Mouse (Mus musculus) limb, embryonic 11.5 days (tissue): Measurements from ENCODE around the gene Dock10. TPM values are rescaled to one million over a fixed set of nuclear protein-coding genes. Genes with fewer than 3 reads are reported as not detected.
"Not testable (repeated sequence)": the region's sequence is repeated elsewhere in the genome, so short reads cannot be mapped to it uniquely, and the experiment has no call there.

Source experiments
- ATAC-seq: fragments of 200-750 bp; cut with Nextera tagmentation; 2 replicates; pipeline ENCODE4 v1.8.0; 2017; ENCODE audit warnings: low read depth; ENCODE audit not compliant: insufficient number of reproducible peaks, low FRiP score, low TSS enrichment
- DNase-seq: peaks from one replicate; pipeline ENCODE4 v3.0.0-alpha.2; 2015; ENCODE audit warnings: low spot score
- H3K27ac ChIP-seq: fragments of 300-500 bp; sonication (generic); replicated peaks from 2 replicates; pipeline ENCODE4 v1.5.1; 2014; ENCODE audit warnings: low read depth, mild to moderate bottlenecking, low read length
- H3K27me3 ChIP-seq: fragments of 300-500 bp; sonication (generic); 2 replicates; pipeline ENCODE4 v1.6.1; 2014; ENCODE audit warnings: mild to moderate bottlenecking, low read length, mixed read lengths; ENCODE audit not compliant: control insufficient read depth, insufficient read depth
- H3K36me3 ChIP-seq: fragments of 300-500 bp; sonication (generic); 2 replicates; pipeline ENCODE4 v1.6.1; 2014; ENCODE audit warnings: mild to moderate bottlenecking, low read length, moderate library complexity, mixed read lengths; ENCODE audit not compliant: control insufficient read depth, insufficient read depth
- H3K4me1 ChIP-seq: fragments of 300-500 bp; sonication (generic); 2 replicates; pipeline ENCODE4 v1.6.1; 2014; ENCODE audit warnings: low read length, mixed read lengths; ENCODE audit not compliant: control insufficient read depth, insufficient read depth
- H3K4me2 ChIP-seq: fragments of 300-500 bp; sonication (generic); 2 replicates; pipeline ENCODE4 v1.6.1; 2014; ENCODE audit warnings: low read depth, mild to moderate bottlenecking, moderate library complexity; ENCODE audit not compliant: severe bottlenecking
- H3K4me3 ChIP-seq: fragments of 300-500 bp; sonication (generic); 2 replicates; pipeline ENCODE4 v1.5.1; 2014; ENCODE audit warnings: low read depth, low read length
- H3K9ac ChIP-seq: fragments of 300-500 bp; sonication (generic); 2 replicates; pipeline ENCODE4 v1.6.1; 2014; ENCODE audit warnings: mild to moderate bottlenecking, low read length
- H3K9me3 ChIP-seq: fragments of 300-500 bp; sonication (generic); 2 replicates; pipeline ENCODE4 v1.6.1; 2016; ENCODE audit warnings: low read length; ENCODE audit not compliant: control insufficient read depth
- WGBS: fragments of 180-500 bp; shearing (Covaris S2); extraction: QIAGEN DNeasy Blood & Tissue Kit; methylation state at CpG from one replicate; pipeline ENCODE4 v1.1.7; 2014; 5-methylcytosine and 5-hydroxymethylcytosine counted together
- polyA plus RNA-seq: library from polyadenylated mRNA; unstranded; fragments of >200 nt; fragmentation: Nextera tagmentation; extraction: Ambion mirVana; gene quantifications from 2 replicates; pipeline ENCODE4 v1.2.1, GENCODE M21; 2014

Gene Dock10
- polyA plus RNA-seq, 1 experiment from 2014 or later = 5.4 TPM

DNA sequence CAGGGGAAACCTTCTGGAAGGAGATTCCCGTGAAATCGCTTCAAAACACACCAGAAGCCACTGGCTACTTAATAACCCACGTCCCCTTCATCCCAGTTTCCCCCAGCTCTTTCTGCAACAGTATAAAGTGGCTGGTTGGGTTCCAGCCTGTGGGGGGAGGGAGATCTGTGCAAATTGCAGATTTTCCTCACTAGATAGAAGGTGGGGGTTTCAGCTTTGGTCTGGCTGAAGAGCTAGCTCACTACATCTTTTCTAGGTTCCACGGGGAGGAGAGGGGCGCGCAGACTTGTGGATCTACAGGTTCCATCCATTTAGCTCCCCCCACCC is 714 bp downstream of the Dock10 start:
- ATAC-seq = peak; percentile 56; the same call in 1 of the 2 replicates
- H3K27me3 ChIP-seq = no peaks in the 10 kb centered on the region
- H3K4me3 ChIP-seq = peak overlapping the region; percentile 53
- no peaks in the 10 kb centered on the region for H3K36me3 ChIP-seq
- WGBS = under 1% methylated on average over 6 of the region's 6 CpGs
- H3K4me2 ChIP-seq = peak overlapping the region; percentile 94
- DNase-seq = peak; percentile 41
- H3K9ac ChIP-seq = peak overlapping the region; percentile 59
- H3K27ac ChIP-seq = no peak overlapping the region
- H3K4me1 ChIP-seq = no peaks in the 10 kb centered on the region; the same call in 1 of the 2 replicates
- no peaks in the 10 kb centered on the region for H3K9me3 ChIP-seq

DNA sequence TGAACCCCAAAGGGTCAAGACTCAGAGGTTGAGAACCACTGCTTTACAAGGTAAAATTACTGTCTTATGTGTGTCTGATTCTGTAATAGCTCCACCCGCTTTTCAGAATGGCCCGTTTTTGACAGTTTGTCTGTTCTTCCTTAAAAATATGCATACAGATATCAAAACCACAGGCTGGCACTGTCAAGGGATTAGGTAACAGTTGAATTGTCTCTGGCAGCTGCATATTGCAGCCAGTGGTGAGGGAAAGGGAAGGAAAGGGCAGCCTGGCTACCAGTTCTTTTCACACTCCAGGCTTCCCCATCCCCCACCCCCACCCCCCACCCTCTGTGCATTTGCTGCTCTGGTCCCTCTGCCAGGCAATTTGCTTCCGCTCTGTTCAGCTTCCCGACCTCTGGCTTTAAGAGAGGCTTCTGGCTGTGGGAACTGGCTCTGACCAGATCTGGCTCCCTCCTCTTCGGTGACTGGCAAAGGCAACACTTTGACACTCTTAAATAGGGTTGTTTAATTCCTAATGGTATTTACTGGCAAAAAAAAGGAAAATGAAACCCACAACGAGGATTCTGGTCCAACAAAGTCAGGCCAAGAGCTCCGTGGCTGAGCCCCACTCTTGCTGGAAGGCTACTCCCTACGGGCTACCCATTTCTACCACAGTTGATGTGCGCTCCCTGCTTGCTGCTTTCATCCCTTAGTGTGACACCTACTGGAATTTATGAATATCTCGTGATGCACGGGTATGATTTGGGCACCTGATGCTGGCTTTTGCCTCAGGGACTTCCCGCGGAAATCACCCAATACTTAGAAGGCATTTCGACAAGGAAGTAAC is 1.3 kb downstream of the Dock10 start:
- no peaks in the 10 kb centered on the region for H3K36me3 ChIP-seq
- DNase-seq (peak; percentile 48), ATAC-seq (no peak)
- peak overlapping the region; percentile 53 for H3K4me3 ChIP-seq
- H3K9ac ChIP-seq = no peak overlapping the region; the same call in 1 of the 2 replicates
- no peaks in the 10 kb centered on the region; the same call in 1 of the 2 replicates for H3K4me1 ChIP-seq
- no peak overlapping the region for H3K27ac ChIP-seq
- H3K4me2 ChIP-seq = peak overlapping the region; percentile 94
- no peaks in the 10 kb centered on the region for H3K27me3 ChIP-seq
- H3K9me3 ChIP-seq = no peaks in the 10 kb centered on the region
- WGBS = 5% methylated on average over 14 of the region's 14 CpGs

DNA sequence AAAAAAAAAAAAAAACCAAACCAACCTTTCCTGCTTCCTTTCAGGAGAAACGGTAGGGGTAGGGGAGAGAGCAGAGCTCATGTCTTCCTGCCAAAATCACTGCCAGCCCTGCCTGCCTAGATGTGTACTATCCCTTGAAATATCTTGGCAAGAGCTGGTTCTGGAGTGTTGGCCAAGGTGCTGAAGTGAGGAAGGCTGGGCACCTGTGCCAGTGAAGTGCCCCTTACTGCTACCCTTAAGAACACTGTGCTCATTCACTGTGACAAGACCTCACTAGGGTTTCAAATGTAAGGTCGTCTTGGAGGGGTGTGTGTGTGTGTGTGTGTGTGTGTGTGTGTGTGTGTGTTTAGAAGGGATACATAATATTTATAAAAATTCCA is 2.3 kb downstream of the Dock10 start:
- H3K4me2 ChIP-seq = no peak overlapping the region
- H3K4me1 ChIP-seq = no peaks in the 10 kb centered on the region; the same call in 1 of the 2 replicates
- no peak for ATAC-seq
- no peaks in the 10 kb centered on the region for H3K9me3 ChIP-seq
- H3K9ac ChIP-seq = no peak overlapping the region
- no peaks in the 10 kb centered on the region for H3K36me3 ChIP-seq
- no peaks in the 10 kb centered on the region for H3K27me3 ChIP-seq
- H3K4me3 ChIP-seq = no peak overlapping the region
- DNase-seq = no peak
- H3K27ac ChIP-seq = no peak overlapping the region
- WGBS = 40% methylated on average over 2 of the region's 2 CpGs

DNA sequence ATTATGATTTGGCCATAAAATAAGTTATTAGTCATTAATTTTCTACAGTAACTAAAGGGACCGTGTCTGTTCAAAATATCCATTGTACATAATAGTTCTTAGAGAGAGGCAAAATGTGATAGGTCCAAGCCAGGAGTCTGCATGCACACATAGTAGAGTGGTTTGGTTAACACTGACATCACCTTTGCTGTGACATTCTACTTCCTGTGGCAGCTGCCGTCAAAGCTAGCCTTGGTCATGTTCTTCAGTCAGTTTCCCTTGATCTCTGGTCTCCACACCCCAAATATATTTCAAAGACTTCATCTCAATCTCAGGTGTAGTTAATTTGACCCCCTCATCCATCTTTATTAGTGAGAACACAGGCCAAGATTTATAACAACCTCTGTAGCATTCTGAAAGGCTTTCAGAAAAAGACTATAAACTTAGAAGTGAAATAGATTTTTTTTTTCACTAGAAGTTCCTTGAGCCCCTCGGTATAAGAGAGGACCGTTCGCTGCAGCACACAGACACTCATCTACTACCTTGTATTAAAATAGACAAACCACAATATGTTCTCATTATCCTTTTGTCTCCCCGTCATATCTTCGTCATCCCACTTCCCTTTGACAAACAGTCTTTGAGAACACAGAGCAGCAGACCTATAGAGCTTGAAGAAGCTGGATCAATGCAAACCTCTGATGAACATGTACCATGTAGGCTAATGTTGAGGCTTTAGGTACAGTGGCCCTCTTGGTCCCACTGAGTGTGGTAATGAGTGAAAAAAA is 2.8 kb downstream of the Dock10 start:
- DNase-seq = no peak
- Histone ChIP-seq H3K4me1 (no peaks in the 10 kb centered on the region; the same call in 1 of the 2 replicates), H3K27me3 (no peaks in the 10 kb centered on the region), H3K36me3 (no peaks in the 10 kb centered on the region), H3K4me3 (no peak overlapping the region), H3K4me2 (no peak overlapping the region), H3K9me3 (no peaks in the 10 kb centered on the region), H3K27ac (no peak overlapping the region), H3K9ac (no peak overlapping the region)
- 72% methylated on average over 7 of the region's 7 CpGs for WGBS
- no peak for ATAC-seq

DNA sequence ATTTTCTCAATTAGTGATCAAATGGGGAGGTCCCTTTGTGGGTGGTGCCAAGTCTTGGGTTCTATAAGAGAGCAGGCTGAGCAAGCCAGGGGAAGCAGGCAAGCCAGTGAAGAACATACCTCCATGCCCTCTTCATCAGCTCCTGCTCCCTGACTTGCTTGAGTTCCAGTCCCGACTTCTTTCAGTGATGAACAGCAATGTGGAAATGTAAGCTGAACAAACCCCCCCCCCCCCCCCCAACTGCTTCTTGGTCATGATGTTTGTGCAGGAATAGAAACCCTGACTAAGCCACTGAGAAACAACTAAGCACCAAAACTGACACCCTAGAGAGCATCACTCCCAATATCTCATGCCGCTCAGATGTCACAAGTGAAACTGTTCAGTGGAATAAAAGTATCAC is 9.2 kb downstream of the Dock10 start:
- H3K36me3 ChIP-seq, H3K4me2 ChIP-seq, H3K27ac ChIP-seq, DNase-seq, ATAC-seq, H3K9ac ChIP-seq, H3K4me3 ChIP-seq, H3K4me1 ChIP-seq, H3K9me3 ChIP-seq, H3K27me3 ChIP-seq: not testable (repeated sequence)
- WGBS = 79% methylated on average over 2 of the region's 2 CpGs

DNA sequence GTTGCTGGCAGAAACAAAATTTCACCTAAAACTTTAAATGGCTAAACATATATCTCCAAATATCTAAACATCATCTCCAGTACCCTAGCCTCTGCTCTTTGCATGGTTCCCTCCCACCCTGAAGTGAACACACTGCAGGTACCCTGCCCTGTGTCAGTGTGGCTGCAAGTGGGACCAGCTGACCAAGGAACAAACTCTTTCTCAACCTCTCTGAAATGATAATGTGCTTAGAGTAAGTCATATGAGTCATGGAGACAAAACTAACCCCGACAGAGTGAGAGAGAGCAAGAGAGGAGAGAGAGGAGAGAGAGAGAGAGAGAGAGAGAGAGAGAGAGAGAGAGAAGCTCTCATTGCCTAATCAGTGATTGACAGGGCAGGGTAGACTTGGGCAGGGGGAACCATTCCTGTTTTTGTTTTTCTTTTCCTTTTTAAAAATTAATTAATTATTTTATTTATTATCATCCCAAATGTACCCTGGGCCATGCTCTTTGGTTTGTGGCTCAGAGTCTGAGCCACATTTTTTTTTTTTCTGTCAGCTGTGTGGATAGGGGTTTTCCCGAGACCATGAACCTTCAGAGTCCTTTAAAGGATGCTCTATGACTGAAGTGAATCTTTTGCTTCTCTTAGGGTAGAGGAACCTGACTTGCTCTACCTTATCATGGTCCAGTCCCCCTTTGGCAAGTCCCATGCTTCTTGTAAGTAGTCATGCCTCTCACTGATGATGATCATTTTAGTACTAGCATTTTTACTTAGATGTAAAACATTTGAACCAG is 11.4 kb downstream of the Dock10 start:
- no peaks in the 10 kb centered on the region for H3K36me3 ChIP-seq
- 80% methylated on average over 2 of the region's 2 CpGs for WGBS
- H3K27ac ChIP-seq = no peak overlapping the region
- H3K4me1 ChIP-seq = no peaks in the 10 kb centered on the region
- no peaks in the 10 kb centered on the region for H3K9me3 ChIP-seq
- H3K27me3 ChIP-seq = no peaks in the 10 kb centered on the region
- DNase-seq = no peak
- H3K4me2 ChIP-seq = no peak overlapping the region
- no peak overlapping the region for H3K9ac ChIP-seq
- H3K4me3 ChIP-seq = no peak overlapping the region
- ATAC-seq = no peak

DNA sequence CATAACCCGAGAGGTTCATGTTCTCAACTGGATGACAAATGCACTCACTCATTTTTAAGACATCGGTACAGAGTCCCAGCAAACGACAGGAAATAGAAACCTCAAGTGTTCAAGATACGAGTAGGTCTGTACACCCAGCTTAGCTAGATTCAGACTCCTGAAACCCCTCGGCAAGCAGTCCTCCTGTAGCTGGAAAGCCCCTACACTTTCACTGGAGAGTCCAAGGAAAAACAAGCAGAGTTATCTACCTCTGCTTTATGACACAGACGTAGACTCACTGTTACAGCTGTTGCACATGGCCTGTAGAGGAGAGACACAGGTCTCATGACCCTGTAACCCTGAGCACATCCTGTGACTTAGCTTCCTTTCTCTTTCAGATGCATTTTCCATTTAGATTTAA is 12.1 kb downstream of the Dock10 start:
- no peak overlapping the region for H3K9ac ChIP-seq
- DNase-seq (no peak), ATAC-seq (no peak)
- H3K4me3 ChIP-seq = no peak overlapping the region
- H3K4me1 ChIP-seq = no peaks in the 10 kb centered on the region
- H3K27me3 ChIP-seq = no peaks in the 10 kb centered on the region
- H3K9me3 ChIP-seq = no peaks in the 10 kb centered on the region
- 86% methylated on average over 6 of the region's 6 CpGs for WGBS
- no peaks in the 10 kb centered on the region for H3K36me3 ChIP-seq
- no peak overlapping the region for H3K4me2 ChIP-seq
- H3K27ac ChIP-seq = no peak overlapping the region

DNA sequence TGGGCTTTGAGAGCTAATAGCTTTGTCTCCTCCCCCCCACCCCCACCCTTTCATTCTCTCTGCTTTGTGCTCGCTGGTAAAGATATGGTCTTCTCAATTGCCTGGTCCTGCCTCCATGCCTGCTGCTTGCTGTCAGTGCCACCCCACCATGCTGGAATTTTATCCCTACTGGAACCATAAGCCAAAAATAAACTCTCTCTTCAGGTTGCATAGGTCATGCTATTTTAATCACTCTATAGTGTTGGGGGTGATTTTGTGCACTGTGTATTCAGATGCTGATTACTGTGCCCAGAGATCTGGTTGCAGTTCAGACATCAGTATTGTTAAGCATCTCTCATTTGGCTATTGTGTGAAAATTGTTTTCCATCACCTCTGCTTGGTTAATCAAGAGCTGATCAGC is 18.9 kb downstream of the Dock10 start:
- no peak overlapping the region for H3K9ac ChIP-seq
- DNase-seq = no peak
- no peak for ATAC-seq
- H3K4me3 ChIP-seq = no peak overlapping the region
- H3K36me3 ChIP-seq = no peaks in the 10 kb centered on the region
- H3K27me3 ChIP-seq = no peaks in the 10 kb centered on the region
- no peak overlapping the region for H3K27ac ChIP-seq
- WGBS = 50% methylated on average over 1 of the region's 1 CpGs
- H3K9me3 ChIP-seq = no peaks in the 10 kb centered on the region
- H3K4me1 ChIP-seq = no peaks in the 10 kb centered on the region
- H3K4me2 ChIP-seq = no peak overlapping the region
